ENCODE assay signal across 9 mouse cellular contexts in the genomic region with DNA sequence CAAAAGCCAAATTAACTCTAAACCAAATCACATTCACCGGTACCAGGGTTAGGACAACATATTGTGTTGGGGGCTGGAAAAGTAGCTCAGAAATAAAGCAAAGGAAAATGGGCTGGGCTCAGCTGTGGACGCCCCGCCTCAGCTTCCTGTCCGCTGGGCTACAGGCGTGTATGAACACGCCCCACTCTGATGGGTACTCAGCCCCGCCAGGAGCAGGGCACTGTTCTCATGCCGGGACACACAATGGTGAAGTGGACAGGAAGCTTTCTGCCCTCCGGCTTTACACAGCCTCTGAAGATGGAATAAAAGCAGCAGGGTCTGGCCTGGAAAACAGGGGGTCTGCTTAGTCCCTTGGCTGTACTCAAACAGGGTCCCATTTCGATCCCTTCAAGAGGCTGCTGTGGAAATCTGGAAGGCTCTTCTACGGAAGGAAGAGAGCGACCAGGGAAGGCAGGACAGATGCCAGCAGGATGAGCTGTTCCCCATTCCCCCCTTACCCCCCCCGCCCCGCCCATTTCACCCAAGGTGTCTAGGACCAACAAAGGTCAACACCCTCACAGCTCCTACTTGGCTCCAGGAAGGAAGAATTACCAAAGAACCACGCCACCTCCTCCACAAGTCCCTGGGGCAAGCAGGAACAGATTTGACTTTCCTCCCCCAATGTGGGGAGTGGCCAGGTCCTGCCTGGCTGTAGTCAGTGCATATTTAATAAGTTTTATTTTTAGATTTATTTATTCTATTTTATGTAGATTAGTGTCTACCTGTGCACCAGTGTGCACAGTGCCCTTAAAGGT. TPM values are rescaled to one million over a fixed set of nuclear protein-coding genes. Genes with fewer than 3 reads are reported as not detected.
DNase-seq lines count a peak whose midpoint lies in the region; ATAC-seq and TF ChIP-seq lines count a peak whose summit lies in the region.
"Had no signal": no experiment of that assay in that cellular context is flagged by ENCODE, and none has a peak within 500 bp of the region (broad histone marks: within the 10 kb centered on the region; RNA-seq: fewer than 3 reads in every experiment).

No protein-coding gene starts in this region.

- TF ChIP-seq CTCF in stomach, postnatal 0 days (IDR thresholded peaks at IDR 0.05; ENCODE audit: low read depth) = no peak

- H3K9me3 ChIP-seq in heart, embryonic 16.5 days (replicated peaks; ENCODE audit: control insufficient read depth, low read length) = no peaks in the 10 kb centered on the region
- no peaks in the 10 kb centered on the region for H3K9me3 ChIP-seq in liver, embryonic 13.5 days (replicated peaks)
- no peaks in the 10 kb centered on the region for H3K9me3 ChIP-seq in stomach, postnatal 0 days (ENCODE audit: control insufficient read depth, low read length)
- no peaks in the 10 kb centered on the region for H3K9me3 ChIP-seq in midbrain, embryonic 11.5 days (ENCODE audit: control insufficient read depth, low read length)

- no peaks in the 10 kb centered on the region for H3K36me3 ChIP-seq in heart, embryonic 16.5 days (ENCODE audit: control insufficient read depth, insufficient read depth)
- no peaks in the 10 kb centered on the region for H3K36me3 ChIP-seq in liver, embryonic 13.5 days
- no peaks in the 10 kb centered on the region for H3K36me3 ChIP-seq in stomach, postnatal 0 days (ENCODE audit: control insufficient read depth, insufficient read depth, low read length)
- no peaks in the 10 kb centered on the region for H3K36me3 ChIP-seq in midbrain, embryonic 11.5 days (ENCODE audit: control insufficient read depth, insufficient read depth, low read length)

- peak; percentile 67 for DNase-seq in urinary bladder, postnatal 14 days (ENCODE audit: low spot score)
- no peak for DNase-seq in urinary bladder, postnatal 10 days (ENCODE audit: low spot score)
- DNase-seq in liver, embryonic 13.5 days = no peak
- DNase-seq in stomach, postnatal 0 days (ENCODE audit: low spot score) = peak; percentile 73
- DNase-seq in gastrocnemius, postnatal 14 days = no peak
- DNase-seq in cerebellum, adult 9-10 months = no peak
- no peak for DNase-seq in midbrain, embryonic 11.5 days (ENCODE audit: low spot score, missing footprints)

- H3K4me3 ChIP-seq in heart, embryonic 16.5 days (ENCODE audit: low read length) = no peak overlapping the region; the same call in 1 of the 2 replicates
- no peak overlapping the region for H3K4me3 ChIP-seq in liver, embryonic 13.5 days (replicated peaks)
- peak overlapping the region; percentile 1; the same call in 1 of the 2 replicates for H3K4me3 ChIP-seq in stomach, postnatal 0 days (ENCODE audit: low read depth, low read length)
- H3K4me3 ChIP-seq in midbrain, embryonic 11.5 days (ENCODE audit: low read depth, low read length) = no peak overlapping the region
- H3K4me3 ChIP-seq: myocyte had no signal

- H3K4me2 ChIP-seq in heart, embryonic 16.5 days (ENCODE audit: low read depth, low read length) = peak overlapping the region; percentile 39
- peak overlapping the region; percentile 26; the same call in 1 of the 2 replicates for H3K4me2 ChIP-seq in liver, embryonic 13.5 days
- H3K4me2 ChIP-seq in stomach, postnatal 0 days (replicated peaks; ENCODE audit: low read depth) = peak overlapping the region; percentile 33
- no peak overlapping the region for H3K4me2 ChIP-seq in midbrain, embryonic 11.5 days

- peak overlapping the region; percentile 49 for H3K27ac ChIP-seq in heart, embryonic 16.5 days (ENCODE audit: low read length)
- H3K27ac ChIP-seq in liver, embryonic 13.5 days = no peak overlapping the region
- H3K27ac ChIP-seq in stomach, postnatal 0 days (replicated peaks) = peak overlapping the region; percentile 75
- no peak overlapping the region; the same call in 1 of the 2 replicates for H3K27ac ChIP-seq in midbrain, embryonic 11.5 days (ENCODE audit: low read depth, low read length)

- intact Hi-C loops in gastrocnemius, postnatal 14 days (cut with DNase I; ENCODE audit: low total_unique reads) = no loop called here

- H3K9ac ChIP-seq in heart, embryonic 16.5 days (ENCODE audit: low read length) = no peak overlapping the region
- H3K9ac ChIP-seq in liver, embryonic 13.5 days = no peak overlapping the region
- peak overlapping the region; percentile 0; the same call in 1 of the 2 replicates for H3K9ac ChIP-seq in stomach, postnatal 0 days (ENCODE audit: low read length)
- no peak overlapping the region for H3K9ac ChIP-seq in midbrain, embryonic 11.5 days (ENCODE audit: low read length)

- peaks cover 23% of the 10 kb centered on the region for H3K4me1 ChIP-seq in heart, embryonic 16.5 days (ENCODE audit: control insufficient read depth, insufficient read depth, low read length)
- H3K4me1 ChIP-seq in liver, embryonic 13.5 days (replicated peaks) = peaks cover 26% of the 10 kb centered on the region
- 0 out of 2 replicates have a peak, but pooled peaks cover 13% of the 10 kb centered on the region for H3K4me1 ChIP-seq in stomach, postnatal 0 days (replicated peaks; ENCODE audit: control insufficient read depth, insufficient read depth)
- peaks cover 8% of the 10 kb centered on the region for H3K4me1 ChIP-seq in midbrain, embryonic 11.5 days (ENCODE audit: control insufficient read depth, insufficient read depth, low read length)

- TF ChIP-seq EP300 in stomach, postnatal 0 days (optimal IDR thresholded peaks at IDR 0.05) = no peak

- WGBS in heart, embryonic 16.5 days = 52% methylated on average over 15 of the region's 15 CpGs
- WGBS in liver, embryonic 13.5 days (ENCODE audit: insufficient replicate concordance) = 23% methylated on average over 15 of the region's 15 CpGs
- 51% methylated on average over 15 of the region's 15 CpGs for WGBS in stomach, postnatal 0 days
- 78% methylated on average over 15 of the region's 15 CpGs for WGBS in midbrain, embryonic 11.5 days

- H3K27me3 ChIP-seq in heart, embryonic 16.5 days (ENCODE audit: control insufficient read depth, insufficient read depth, low read length) = no peaks in the 10 kb centered on the region
- H3K27me3 ChIP-seq in liver, embryonic 13.5 days = no peaks in the 10 kb centered on the region
- H3K27me3 ChIP-seq in stomach, postnatal 0 days (ENCODE audit: control insufficient read depth, insufficient read depth, low read length) = no peaks in the 10 kb centered on the region
- no peaks in the 10 kb centered on the region for H3K27me3 ChIP-seq in midbrain, embryonic 11.5 days (ENCODE audit: control insufficient read depth, insufficient read depth, low read length)

- ATAC-seq in heart, embryonic 16.5 days (replicated peaks; ENCODE audit: extremely low read depth, insufficient read depth, low FRiP score) = peak; percentile 83
- peak; percentile 48; the same call in 1 of the 2 replicates for ATAC-seq in liver, embryonic 13.5 days (ENCODE audit: low read depth)
- ATAC-seq in stomach, postnatal 0 days (ENCODE audit: low FRiP score, low TSS enrichment) = peak; percentile 84
- no peak for ATAC-seq in midbrain, embryonic 11.5 days (ENCODE audit: low FRiP score)

RNA-seq across cellular contexts. Expression of a gene that starts 19.4 kb away (rescaled TPM):
- 37.6 and 46.0 TPM in 2 replicates for polyA plus RNA-seq in heart, embryonic 16.5 days (2015; fragmentation: Nextera tagmentation; extraction: Ambion mirVana)
- 8.0 and 9.1 TPM in 2 replicates for polyA plus RNA-seq in liver, embryonic 13.5 days (2015; fragmentation: Nextera tagmentation; extraction: Ambion mirVana)
- polyA plus RNA-seq in stomach, postnatal 0 days (2015; fragmentation: Nextera tagmentation; extraction: Ambion mirVana) = 29.4 and 32.1 TPM in 2 replicates
- 1 to 10 TPM; 5.8 to 7.2 TPM for total RNA-seq in gastrocnemius, postnatal 14 days (2021)
- polyA plus RNA-seq in midbrain, embryonic 11.5 days (2014; fragmentation: Nextera tagmentation; extraction: Ambion mirVana) = 16.7 and 19.5 TPM in 2 replicates

RNA-seq across cellular contexts. Expression of a gene that starts 35.9 kb away (rescaled TPM):
- polyA plus RNA-seq in heart, embryonic 16.5 days (2015; fragmentation: Nextera tagmentation; extraction: Ambion mirVana) = 25.7 and 29.0 TPM in 2 replicates
- polyA plus RNA-seq in liver, embryonic 13.5 days (2015; fragmentation: Nextera tagmentation; extraction: Ambion mirVana) = 5.8 TPM in 2 replicates
- 34.5 and 34.8 TPM in 2 replicates for polyA plus RNA-seq in stomach, postnatal 0 days (2015; fragmentation: Nextera tagmentation; extraction: Ambion mirVana)
- total RNA-seq in gastrocnemius, postnatal 14 days (2021) = 10 to 100 TPM; 13.7 to 14.9 TPM
- 26.6 and 29.8 TPM in 2 replicates for polyA plus RNA-seq in midbrain, embryonic 11.5 days (2014; fragmentation: Nextera tagmentation; extraction: Ambion mirVana)

RNA-seq across cellular contexts. Expression of a gene that starts 36.1 kb away (rescaled TPM):
- 117 and 119 TPM in 2 replicates for polyA plus RNA-seq in heart, embryonic 16.5 days (2015; fragmentation: Nextera tagmentation; extraction: Ambion mirVana)
- 91.5 and 97.5 TPM in 2 replicates for polyA plus RNA-seq in liver, embryonic 13.5 days (2015; fragmentation: Nextera tagmentation; extraction: Ambion mirVana)
- polyA plus RNA-seq in stomach, postnatal 0 days (2015; fragmentation: Nextera tagmentation; extraction: Ambion mirVana) = 96.4 and 98.8 TPM in 2 replicates
- total RNA-seq in gastrocnemius, postnatal 14 days (2021) = 100 to 1,000 TPM; 102 to 107 TPM
- polyA plus RNA-seq in midbrain, embryonic 11.5 days (2014; fragmentation: Nextera tagmentation; extraction: Ambion mirVana) = 97.8 and 100 TPM in 2 replicates

RNA-seq across cellular contexts. Expression of a gene that starts 40.2 kb away (rescaled TPM):
- polyA plus RNA-seq in heart, embryonic 16.5 days (2015; fragmentation: Nextera tagmentation; extraction: Ambion mirVana) = 39.8 and 46.0 TPM in 2 replicates
- polyA plus RNA-seq in liver, embryonic 13.5 days (2015; fragmentation: Nextera tagmentation; extraction: Ambion mirVana) = 10.9 and 12.4 TPM in 2 replicates
- 12.9 and 14.0 TPM in 2 replicates for polyA plus RNA-seq in stomach, postnatal 0 days (2015; fragmentation: Nextera tagmentation; extraction: Ambion mirVana)
- 10 to 100 TPM; 20.1 to 25.5 TPM for total RNA-seq in gastrocnemius, postnatal 14 days (2021)
- polyA plus RNA-seq in midbrain, embryonic 11.5 days (2014; fragmentation: Nextera tagmentation; extraction: Ambion mirVana) = 26.2 and 26.8 TPM in 2 replicates

RNA-seq across cellular contexts. Expression of a gene that starts 53.9 kb away (rescaled TPM):
- 11.0 and 12.4 TPM in 2 replicates for polyA plus RNA-seq in heart, embryonic 16.5 days (2015; fragmentation: Nextera tagmentation; extraction: Ambion mirVana)
- 2.9 and 3.2 TPM in 2 replicates for polyA plus RNA-seq in liver, embryonic 13.5 days (2015; fragmentation: Nextera tagmentation; extraction: Ambion mirVana)
- 3.7 and 4.3 TPM in 2 replicates for polyA plus RNA-seq in stomach, postnatal 0 days (2015; fragmentation: Nextera tagmentation; extraction: Ambion mirVana)
- 10 to 100 TPM; 48.7 to 66.2 TPM for total RNA-seq in gastrocnemius, postnatal 14 days (2021)
- polyA plus RNA-seq in midbrain, embryonic 11.5 days (2014; fragmentation: Nextera tagmentation; extraction: Ambion mirVana) = 3.6 and 6.0 TPM in 2 replicates

Comparison
In these comparisons a context has a peak if more than half of its experiments do, and no peak if none do; other contexts are left out.
1. DNase-seq: peak in urinary bladder, postnatal 14 days (single experiment) and stomach, postnatal 0 days (single experiment); none in urinary bladder, postnatal 10 days (single experiment), liver, embryonic 13.5 days (single experiment), gastrocnemius, postnatal 14 days (single experiment), cerebellum, adult 9-10 months (single experiment) and midbrain, embryonic 11.5 days (single experiment).
2. H3K27ac ChIP-seq: peak in heart, embryonic 16.5 days (single experiment) and stomach, postnatal 0 days (single experiment); none in liver, embryonic 13.5 days (single experiment) and midbrain, embryonic 11.5 days (single experiment).